Mouse (Mus musculus) 416B (cell line): ENCODE measurements around the gene Nrxn1.
"Not testable (repeated sequence)": the region's sequence is repeated elsewhere in the genome, so short reads cannot be mapped to it uniquely, and the experiment has no call there.

Source experiments
- DNase-seq: peaks from one replicate; pipeline ENCODE4 v3.0.0; 2011; ENCODE audit warnings: low read depth

Gene Nrxn1

GRCm38 (mm10) chr17:90583826-90584534, 508.9 kb downstream of the Nrxn1 start:
- peak; percentile 41 for DNase-seq

GRCm38 (mm10) chr17:90583196-90583595, 509.7 kb downstream of the Nrxn1 start:
- DNase-seq = no peak

- no peak for DNase-seq
Measured at GRCm38 (mm10) chr17:90569877-90570276, 523.0 kb downstream of the Nrxn1 start.

GRCm38 (mm10) chr17:90565186-90565585, 527.7 kb downstream of the Nrxn1 start:
- no peak for DNase-seq

- DNase-seq = no peak
Measured at GRCm38 (mm10) chr17:90556376-90556775, 536.5 kb downstream of the Nrxn1 start.

GRCm38 (mm10) chr17:90550415-90550814, 542.5 kb downstream of the Nrxn1 start:
- DNase-seq = no peak

GRCm38 (mm10) chr17:90546806-90547205, 546.1 kb downstream of the Nrxn1 start:
- DNase-seq = no peak

- no peak for DNase-seq
Measured at GRCm38 (mm10) chr17:90544639-90545259, 548.1 kb downstream of the Nrxn1 start.

GRCm38 (mm10) chr17:90543986-90544638, 548.8 kb downstream of the Nrxn1 start:
- DNase-seq = no peak

GRCm38 (mm10) chr17:90531443-90531842, 561.4 kb downstream of the Nrxn1 start:
- DNase-seq = no peak

- no peak for DNase-seq
Measured at GRCm38 (mm10) chr17:90506026-90506425, 586.8 kb downstream of the Nrxn1 start.

GRCm38 (mm10) chr17:90503999-90504398, 588.9 kb downstream of the Nrxn1 start:
- DNase-seq = not testable (repeated sequence)

- DNase-seq = peak; percentile 40
Measured at GRCm38 (mm10) chr17:90501023-90501675, 591.7 kb downstream of the Nrxn1 start.

GRCm38 (mm10) chr17:90479531-90480250, 613.2 kb downstream of the Nrxn1 start:
- no peak for DNase-seq

- DNase-seq = no peak
Measured at GRCm38 (mm10) chr17:90456748-90457147, 636.1 kb downstream of the Nrxn1 start.

GRCm38 (mm10) chr17:90455904-90456303, 637.0 kb downstream of the Nrxn1 start:
- no peak for DNase-seq

GRCm38 (mm10) chr17:90455409-90455775, 637.5 kb downstream of the Nrxn1 start:
- DNase-seq = no peak

- DNase-seq = no peak
Measured at GRCm38 (mm10) chr17:90454738-90455408, 638.0 kb downstream of the Nrxn1 start.

- no peak for DNase-seq
Measured at GRCm38 (mm10) chr17:90454356-90454737, 638.5 kb downstream of the Nrxn1 start.

GRCm38 (mm10) chr17:90453280-90453679, 639.6 kb downstream of the Nrxn1 start:
- DNase-seq = no peak

GRCm38 (mm10) chr17:90452770-90453169, 640.1 kb downstream of the Nrxn1 start:
- no peak for DNase-seq

- DNase-seq = no peak
Measured at GRCm38 (mm10) chr17:90451384-90451783, 641.5 kb downstream of the Nrxn1 start.
